Mouse (Mus musculus) megakaryocyte, embryonic 14.5 days (primary cell): Measurements from ENCODE around the gene Cog5.

Source experiments
- FLI1 ChIP-seq: IDR thresholded peaks from 2 replicates; pipeline ENCODE4 v1.6.1; 2012; ENCODE audit warnings: low read length, inconsistent platforms, mixed read lengths
- GATA1 ChIP-seq: IDR thresholded peaks from 3 replicates; pipeline ENCODE4 v1.6.1; 2012; ENCODE audit warnings: mixed read lengths, low read length, inconsistent platforms, borderline replicate concordance

- TF ChIP-seq GATA1: no peak
- no peak for TF ChIP-seq FLI1
These were observed 199.4 kb downstream of the Cog5 start for GRCm38 (mm10) chr12:31854039-31854438.
